Mouse (Mus musculus): ENCODE data around the gene Ncaph2.

Ncaph2 gene

DNA sequence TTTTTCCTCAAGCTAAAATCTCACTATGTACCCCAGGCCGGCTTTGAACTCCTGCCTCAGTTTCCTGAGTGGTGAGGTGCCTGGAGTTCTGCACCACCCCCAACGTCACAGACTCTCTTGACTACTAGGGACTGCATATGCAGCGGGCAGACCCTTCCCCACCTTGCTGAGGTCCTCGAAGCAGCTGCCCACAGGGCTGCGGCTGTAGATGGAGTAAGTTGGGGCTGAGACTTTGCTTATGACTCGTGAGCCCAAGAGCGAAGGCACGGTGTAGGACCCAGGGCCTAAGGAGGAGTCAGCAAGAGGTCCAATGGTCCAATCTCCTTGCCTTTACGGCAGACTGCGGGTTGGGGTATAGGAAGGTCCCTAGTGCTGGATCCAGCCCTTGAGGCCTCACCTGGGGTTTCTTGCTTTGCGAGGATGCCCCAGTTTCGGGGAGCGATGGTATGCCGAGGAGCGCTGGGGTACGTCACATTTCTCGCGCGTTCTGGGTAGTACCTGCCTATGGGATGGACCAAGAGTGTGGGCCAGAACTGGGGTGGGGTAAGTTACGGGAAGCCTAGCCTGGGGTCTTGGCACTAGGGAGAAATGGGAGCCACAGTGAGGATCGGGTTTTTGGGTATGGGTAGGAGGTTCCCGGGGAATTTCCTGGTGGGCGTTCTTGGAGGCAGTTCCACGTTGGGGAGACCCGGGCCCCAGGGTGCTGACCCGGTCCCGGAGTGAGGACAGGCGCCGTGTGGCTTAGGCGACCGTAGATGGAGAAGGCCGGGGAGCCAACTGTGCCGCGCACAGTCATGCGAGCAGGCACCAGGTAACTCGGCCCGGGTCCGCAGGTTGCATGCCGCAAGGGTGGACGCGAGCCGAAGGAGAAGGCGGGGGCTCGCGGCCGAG, 22.7 kb downstream of the Ncaph2 start:
- DNase-seq (ENCODE audit: low read depth in 2 of 2, low spot score in 2 of 2) = no peak

DNA sequence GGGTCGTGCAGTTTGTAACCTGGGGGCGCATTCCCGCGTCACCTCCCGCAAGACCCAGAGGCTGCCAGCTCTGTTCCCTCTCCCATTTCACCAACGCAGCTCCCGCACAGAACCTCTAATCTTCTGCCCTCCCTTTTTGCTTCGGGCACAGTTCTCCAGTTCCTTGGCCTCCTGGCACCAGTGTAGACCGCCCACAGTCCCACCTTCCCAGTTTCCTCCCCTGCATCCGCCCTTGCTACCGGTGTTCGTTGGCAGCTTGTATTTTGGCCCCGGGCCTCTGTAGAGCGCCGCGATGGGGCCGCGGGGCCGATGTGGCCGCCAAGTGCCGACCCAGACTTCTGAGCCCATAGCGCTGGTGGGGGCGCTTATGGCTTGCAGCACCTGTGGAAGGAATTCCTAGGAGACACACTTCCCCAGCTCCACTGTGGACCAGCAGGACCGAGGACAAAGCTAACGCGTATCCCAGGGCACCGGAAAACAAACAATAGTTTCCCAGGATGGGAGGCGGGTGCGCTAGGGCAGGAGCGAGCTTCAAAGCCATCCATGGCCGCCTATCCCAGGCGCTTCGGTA, 23.4 kb downstream of the Ncaph2 start, which contains the start of gene Odf3b:
TSS of gene Odf3b (minus strand) at position 452 of the 571 bp plus-strand sequence.
- DNase-seq (ENCODE audit: low read depth in 2 of 2, low spot score in 2 of 2) = no peak

DNA sequence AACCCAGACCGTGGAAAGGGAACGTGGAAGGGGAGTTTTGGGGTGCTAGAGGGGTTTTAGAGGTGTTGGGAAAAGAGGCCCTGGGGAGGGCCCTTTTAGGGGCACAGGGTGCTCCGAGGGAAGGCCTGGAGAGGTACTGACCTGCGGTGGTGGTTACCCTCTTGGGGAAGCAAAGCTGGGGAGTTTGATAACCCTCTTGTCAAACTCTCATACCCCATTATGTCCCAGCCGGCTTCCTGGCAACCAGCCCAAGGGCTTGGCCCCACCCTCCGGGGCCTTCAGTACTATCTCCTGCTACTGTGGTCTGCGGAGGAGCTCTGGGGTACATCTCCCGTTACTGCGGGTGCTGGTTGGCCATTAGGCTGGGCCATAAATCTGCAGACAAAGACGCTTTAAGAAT, 23.9 kb downstream of the Ncaph2 start:
- DNase-seq (ENCODE audit: low read depth in 2 of 2, low spot score in 2 of 2) = no peak

DNA sequence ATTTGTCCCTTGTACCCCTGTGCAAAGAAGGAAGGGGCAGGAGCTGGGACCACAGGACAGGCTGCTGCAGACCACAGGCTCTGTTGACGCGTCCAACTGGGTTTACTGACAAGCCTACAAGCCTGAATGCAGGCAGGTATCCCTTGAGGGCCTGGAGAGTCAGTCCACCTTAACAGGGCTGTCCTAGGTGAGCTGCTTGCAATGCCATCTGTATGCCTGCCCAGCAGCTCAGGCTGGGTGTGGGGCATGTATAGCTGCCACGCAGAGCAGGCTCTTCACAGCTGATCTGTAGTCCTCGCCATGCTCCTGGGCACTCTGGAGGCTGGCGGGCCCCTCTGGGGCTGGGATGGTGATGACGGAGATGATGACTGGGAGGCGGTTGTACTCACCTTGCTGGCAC, 29.1 kb downstream of the Ncaph2 start, which contains the start of gene Klhdc7b:
TSS of gene Klhdc7b (plus strand) at position 301 of the 400 bp plus-strand sequence.
- DNase-seq (ENCODE audit: low read depth in 2 of 2, low spot score in 2 of 2) = no peak

DNA sequence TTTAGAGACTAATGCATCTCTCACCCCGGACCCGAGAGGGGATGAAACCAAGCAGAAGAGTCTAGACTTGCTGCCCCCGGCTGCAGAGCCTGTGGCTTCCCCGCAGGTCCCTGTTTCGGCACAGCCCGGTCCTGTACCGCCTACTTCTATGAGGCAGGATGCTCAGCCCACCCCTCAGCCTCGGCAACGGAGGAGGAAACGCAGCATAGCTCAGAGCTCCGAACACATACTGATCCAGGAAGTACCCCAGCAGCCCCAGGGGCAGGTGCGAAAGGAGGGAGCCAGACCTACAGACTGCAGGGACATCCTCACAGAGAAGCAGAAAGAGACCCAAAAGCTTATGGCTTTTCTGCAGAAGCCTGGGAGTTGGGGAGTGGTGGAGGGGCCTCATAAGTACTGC, 31.6 kb downstream of the Ncaph2 start:
- no peak for DNase-seq (ENCODE audit: low read depth in 2 of 2, low spot score in 2 of 2)

DNA sequence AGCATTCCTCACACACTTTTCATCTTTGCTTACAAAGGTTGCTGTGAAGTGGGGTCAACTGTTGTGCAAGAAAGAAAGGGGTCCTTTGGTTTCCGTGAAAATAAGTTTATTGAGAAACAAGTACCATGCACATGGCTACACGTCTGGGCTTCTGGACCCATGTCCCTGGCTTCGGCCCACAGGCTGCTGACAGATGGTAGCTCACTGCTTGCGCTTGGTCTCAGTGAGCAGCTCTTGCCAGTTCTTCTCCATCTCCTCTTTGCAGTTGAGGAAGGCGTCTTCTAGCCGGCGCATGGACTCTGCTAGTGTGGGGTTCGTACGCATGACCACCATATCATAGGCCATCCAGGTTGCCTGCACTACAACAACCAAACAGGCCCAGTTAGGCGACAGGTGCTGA, 34.6 kb downstream of the Ncaph2 start:
- DNase-seq (ENCODE audit: low read depth in 2 of 2, low spot score in 2 of 2) = no peak

DNA sequence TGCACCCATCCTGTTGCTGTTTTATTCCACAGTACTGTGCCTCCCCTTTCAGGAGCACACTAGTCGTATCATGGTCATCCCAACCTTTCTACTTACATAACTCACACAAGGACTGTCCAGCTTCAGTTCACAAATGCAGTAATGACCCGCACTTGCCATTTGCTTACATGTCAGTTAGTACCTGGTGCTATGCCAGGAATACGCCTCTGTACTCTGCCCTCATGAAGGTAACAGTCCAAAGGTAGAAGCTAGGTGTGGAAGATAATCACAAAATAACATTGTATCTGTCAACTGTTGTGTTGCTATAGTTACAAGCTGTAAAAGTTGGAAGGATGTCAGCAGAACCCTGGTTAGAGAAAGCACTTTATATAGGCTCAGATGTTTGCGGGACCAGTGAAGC, 41.4 kb downstream of the Ncaph2 start:
- no peak for DNase-seq (ENCODE audit: low read depth in 2 of 2, low spot score in 2 of 2)

DNA sequence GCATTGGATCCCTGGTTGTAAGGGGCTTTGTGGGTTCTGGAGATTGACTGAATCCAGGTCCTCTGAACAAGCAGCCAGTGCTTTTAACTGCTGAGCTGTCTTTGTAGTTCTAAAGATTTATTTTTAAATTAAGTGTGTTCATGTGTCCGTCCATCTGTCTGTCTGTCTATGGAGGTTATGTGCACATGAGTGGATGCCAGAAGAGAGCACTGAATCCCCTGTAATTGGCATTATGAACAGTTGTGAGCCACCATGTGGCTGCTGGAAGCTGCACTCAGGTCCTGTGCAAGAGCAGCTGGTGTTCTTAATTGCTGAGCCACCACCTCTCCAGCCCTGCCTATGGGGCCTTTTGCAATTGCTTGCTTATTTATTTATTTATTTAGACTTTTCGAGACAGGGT, 42.6 kb downstream of the Ncaph2 start:
- no peak for DNase-seq (ENCODE audit: low read depth in 2 of 2, low spot score in 2 of 2)

DNA sequence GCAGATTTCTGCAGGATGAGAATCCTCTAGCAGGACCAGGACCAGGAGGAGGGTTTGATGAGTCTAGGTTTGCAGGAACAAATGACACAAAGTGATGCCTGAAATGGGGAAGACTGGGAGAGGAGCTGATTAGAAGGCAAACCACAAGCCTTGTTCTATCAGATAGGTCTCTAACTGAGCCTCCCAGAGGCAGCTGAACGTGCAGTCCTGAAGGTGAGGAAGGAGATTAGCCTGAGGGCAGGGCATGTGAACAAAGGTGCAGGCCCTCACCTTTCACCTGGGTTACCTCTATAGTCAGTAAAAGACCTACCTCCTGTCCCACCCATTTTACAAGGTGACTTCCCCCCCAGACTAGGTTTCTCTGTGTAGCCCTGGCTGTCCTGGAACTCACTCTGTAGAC, 44.2 kb downstream of the Ncaph2 start:
- DNase-seq (ENCODE audit: low read depth in 2 of 2, low spot score in 2 of 2) = no peak

DNA sequence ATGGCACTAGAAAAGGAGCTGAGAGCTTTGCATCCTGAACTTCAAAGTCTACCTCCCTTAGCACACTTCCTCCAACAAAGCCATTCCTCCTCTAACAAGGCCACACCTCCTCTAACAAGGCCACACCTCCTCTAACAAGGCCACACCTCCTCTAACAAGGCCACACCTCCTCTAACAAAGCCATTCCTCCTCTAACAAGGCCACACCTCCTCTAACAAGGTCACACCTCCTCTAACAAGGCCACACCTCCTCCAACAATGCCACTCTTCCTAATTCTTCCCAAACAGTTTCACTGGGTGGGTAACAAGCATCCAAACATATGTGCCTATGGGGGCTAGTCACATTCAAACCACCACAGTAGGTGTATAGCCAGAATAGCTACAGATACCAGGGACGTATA, 47.0 kb downstream of the Ncaph2 start:
- DNase-seq (ENCODE audit: low read depth in 2 of 2, low spot score in 2 of 2) = no peak

DNA sequence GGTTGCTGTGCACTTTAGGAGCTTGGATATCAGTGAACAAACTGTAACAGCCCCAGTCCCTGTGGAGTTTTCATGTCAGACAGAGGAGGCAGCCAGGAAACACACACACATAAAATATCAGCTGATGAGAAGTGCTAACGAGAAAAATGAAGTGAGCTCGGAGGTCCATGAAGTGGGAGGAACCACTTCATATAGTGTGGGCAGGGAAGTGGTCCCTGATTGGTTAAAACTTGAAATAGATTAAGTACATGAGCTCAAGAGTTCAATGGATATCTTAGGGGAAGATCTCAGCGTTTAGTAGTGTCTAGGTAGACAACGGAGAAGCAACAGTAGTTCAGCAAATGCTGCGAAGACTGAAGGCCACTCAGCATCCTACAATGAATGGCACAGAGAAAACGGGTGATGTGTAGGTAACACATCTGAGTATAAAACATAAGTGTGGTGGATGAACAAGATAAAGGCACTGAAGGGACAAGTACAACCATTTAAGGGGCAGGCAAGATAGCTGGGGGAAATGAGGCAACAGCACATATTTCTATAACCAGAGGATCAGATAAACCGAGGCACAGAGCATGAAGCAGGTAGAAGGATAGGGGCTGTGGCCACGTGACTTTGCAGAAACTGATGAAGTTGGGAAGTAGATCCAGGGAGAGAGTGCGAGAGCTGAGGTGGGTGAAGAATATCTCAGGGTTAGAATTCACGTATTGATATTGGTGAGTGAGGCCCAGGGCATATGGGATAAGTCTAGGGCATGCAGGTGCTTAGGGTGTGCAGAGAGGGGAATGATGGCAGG, 49.5 kb downstream of the Ncaph2 start:
- no peak for DNase-seq (ENCODE audit: low read depth in 2 of 2, low spot score in 2 of 2)

DNA sequence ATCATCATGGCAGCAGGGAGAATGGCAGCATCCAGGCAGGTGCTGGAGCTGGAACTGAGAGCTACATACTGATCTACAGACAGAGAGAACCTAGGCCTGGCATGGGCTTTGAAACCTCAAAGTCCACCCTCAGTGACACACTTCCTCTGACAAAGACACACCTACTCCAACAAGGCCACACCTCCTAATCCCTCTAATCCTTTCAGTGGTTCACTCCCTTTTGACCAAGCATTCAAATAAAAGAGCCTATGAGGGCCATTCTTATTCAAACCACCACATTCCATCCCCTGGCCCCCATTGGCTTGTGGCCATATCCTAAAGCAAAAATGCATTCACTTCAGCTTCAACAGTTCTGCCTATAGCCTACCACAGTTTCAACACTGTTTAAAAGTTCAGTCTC, 51.2 kb downstream of the Ncaph2 start:
- no peak for DNase-seq (ENCODE audit: low read depth in 2 of 2, low spot score in 2 of 2)

DNA sequence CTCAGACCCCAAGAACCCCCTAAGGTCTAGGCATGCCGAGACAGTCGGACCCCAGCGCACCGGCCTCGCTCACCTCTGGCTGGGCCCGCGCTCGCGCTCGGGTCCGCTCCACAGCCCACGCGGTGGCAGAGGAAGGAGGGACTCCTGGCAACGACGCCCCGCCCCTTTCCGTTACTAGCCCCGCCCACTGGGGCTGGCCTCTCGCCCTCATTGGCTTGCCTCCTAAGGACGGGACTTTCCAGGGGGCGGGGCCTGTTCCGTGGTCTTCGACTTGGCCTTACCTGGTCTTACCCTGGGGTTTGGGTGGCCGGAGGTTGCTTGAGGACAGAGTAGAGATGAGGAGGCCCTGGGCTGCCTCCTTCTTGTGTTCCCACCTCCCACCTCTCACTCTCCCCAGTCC, 54.6 kb downstream of the Ncaph2 start, which contains the start of gene Syce3:
TSS of gene Syce3 (minus strand) at position 386 of the 400 bp plus-strand sequence.
- no peak for DNase-seq (ENCODE audit: low read depth in 2 of 2, low spot score in 2 of 2)

DNA sequence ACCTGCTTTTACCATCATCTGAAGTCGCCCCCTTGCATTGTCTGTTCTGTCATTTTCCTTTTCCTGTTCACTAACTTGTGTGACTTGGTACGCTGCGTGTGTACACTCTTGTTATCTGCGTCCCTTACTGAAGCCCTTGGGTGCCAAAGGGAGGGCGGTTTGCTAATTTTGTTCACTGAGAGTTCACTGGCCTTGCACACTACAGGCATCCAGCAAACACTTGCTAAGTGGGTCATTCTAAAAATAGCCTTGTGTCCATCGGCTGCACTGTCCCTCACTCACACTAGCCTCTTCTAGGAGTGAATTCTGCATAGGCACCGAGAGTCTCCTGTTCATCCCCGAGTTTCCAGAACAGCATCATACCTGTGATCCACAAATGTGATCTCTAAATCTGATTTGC, 59.8 kb downstream of the Ncaph2 start:
- DNase-seq (ENCODE audit: low read depth in 2 of 2, low spot score in 2 of 2) = no peak

DNA sequence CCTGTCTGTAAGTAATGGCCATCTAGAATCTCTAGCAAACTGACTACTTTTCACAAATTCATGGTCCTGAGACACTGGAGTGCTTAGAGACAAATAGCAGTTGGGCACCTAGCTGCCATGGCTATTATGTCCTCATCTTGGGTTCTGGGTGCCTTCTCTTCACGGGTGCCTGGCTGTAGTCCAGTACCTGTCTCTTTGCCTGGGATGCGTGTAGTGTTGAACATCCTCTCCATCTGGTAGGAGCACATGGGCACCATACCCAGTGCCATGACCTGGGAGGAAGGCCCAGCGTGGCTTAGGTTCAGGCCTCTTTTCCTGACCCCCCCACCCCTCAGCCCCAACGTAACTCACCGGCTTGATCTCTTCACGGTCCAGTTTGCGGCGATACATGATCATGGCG, 66.4 kb downstream of the Ncaph2 start:
- DNase-seq (ENCODE audit: low read depth in 2 of 2, low spot score in 2 of 2) = no peak
